Mouse (Mus musculus): Measurements from ENCODE around the gene Usp20. TPM values are rescaled to one million over a fixed set of nuclear protein-coding genes. Genes with fewer than 3 reads are reported as not detected.
"Not testable (repeated sequence)": the region's sequence is repeated elsewhere in the genome, so short reads cannot be mapped to it uniquely, and the experiment has no call there.

Gene Usp20
- polyA plus RNA-seq (2014; fragmentation: Nextera tagmentation; extraction: Ambion mirVana): 11.1 and 12.4 TPM in 2 replicates

- Histone ChIP-seq H3K4me3 (ENCODE audit: low read depth, low read length) (peak within 1 kb of the TSS; percentile 65), H3K27me3 (ENCODE audit: insufficient read depth, low read length) (no peaks in the 10 kb centered on the region), H3K9ac (peak within 1 kb of the TSS; percentile 61), H3K36me3 (ENCODE audit: insufficient read depth) (peaks cover 21% of the 10 kb centered on the region), H3K4me1 (ENCODE audit: insufficient read depth) (peaks cover 7% of the 10 kb centered on the region), H3K9me3 (ENCODE audit: low read depth, low read length) (no peaks in the 10 kb centered on the region), H3K27ac (ENCODE audit: low read depth) (no peak within 1 kb of the TSS), H3K4me2 (peak within 1 kb of the TSS; percentile 86)
- peak; percentile 100 for DNase-seq
- peak; percentile 98 for ATAC-seq (ENCODE audit: insufficient read depth)
- 0 out of 2 replicates have a peak, but pooled peaks have one; percentile 31 for TF ChIP-seq CTCF (IDR thresholded peaks at IDR 0.05; ENCODE audit: low read depth)
- under 1% methylated on average over 66 of the region's 66 CpGs for WGBS
These were observed at the start of gene Usp20, which contains the start of gene BC005624 for GRCm38 (mm10) chr2:30981790-30982513. Usp20 (plus strand) TSS chr2:30982279. BC005624 (minus strand) TSS chr2:30982201.

GRCm38 (mm10) chr2:30933032-30933431, 49.0 kb upstream of the Usp20 start:
- Histone ChIP-seq H3K27ac (ENCODE audit: low read depth) (no peak overlapping the region), H3K4me1 (ENCODE audit: insufficient read depth) (peaks cover 9% of the 10 kb centered on the region), H3K4me2 (no peak overlapping the region), H3K27me3 (ENCODE audit: insufficient read depth, low read length) (no peaks in the 10 kb centered on the region), H3K9ac (no peak overlapping the region), H3K4me3 (ENCODE audit: low read depth, low read length) (no peak overlapping the region), H3K9me3 (ENCODE audit: low read depth, low read length) (no peaks in the 10 kb centered on the region), H3K36me3 (ENCODE audit: insufficient read depth) (no peaks in the 10 kb centered on the region)
- DNase-seq (no peak), ATAC-seq (ENCODE audit: insufficient read depth) (no peak)
- no peak for TF ChIP-seq CTCF (IDR thresholded peaks at IDR 0.05; ENCODE audit: low read depth)
- 59% methylated on average over 6 of the region's 6 CpGs for WGBS

- peak; percentile 92 for DNase-seq
- H3K4me2 ChIP-seq: no peak overlapping the region
- no peak overlapping the region for H3K27ac ChIP-seq (ENCODE audit: low read depth)
- H3K4me3 ChIP-seq (ENCODE audit: low read depth, low read length): no peak overlapping the region
- WGBS: 19% methylated on average over 7 of the region's 7 CpGs
- peak; percentile 95 for TF ChIP-seq CTCF (IDR thresholded peaks at IDR 0.05; ENCODE audit: low read depth)
- peaks cover 7% of the 10 kb centered on the region; the same call in 1 of the 2 replicates for H3K4me1 ChIP-seq (ENCODE audit: insufficient read depth)
- ATAC-seq (ENCODE audit: insufficient read depth): no peak
- H3K36me3 ChIP-seq (ENCODE audit: insufficient read depth): no peaks in the 10 kb centered on the region
- no peak overlapping the region for H3K9ac ChIP-seq
- H3K9me3 ChIP-seq (ENCODE audit: low read depth, low read length): no peaks in the 10 kb centered on the region
- no peaks in the 10 kb centered on the region for H3K27me3 ChIP-seq (ENCODE audit: insufficient read depth, low read length)
These were observed 48.1 kb upstream of the Usp20 start for GRCm38 (mm10) chr2:30933917-30934450.

- Histone ChIP-seq H3K27me3 (ENCODE audit: insufficient read depth, low read length) (no peaks in the 10 kb centered on the region), H3K27ac (ENCODE audit: low read depth) (no peak overlapping the region), H3K4me1 (ENCODE audit: insufficient read depth) (no peaks in the 10 kb centered on the region), H3K36me3 (ENCODE audit: insufficient read depth) (no peaks in the 10 kb centered on the region), H3K4me3 (ENCODE audit: low read depth, low read length) (no peak overlapping the region), H3K9ac (no peak overlapping the region), H3K4me2 (no peak overlapping the region), H3K9me3 (ENCODE audit: low read depth, low read length) (no peaks in the 10 kb centered on the region)
- no peak for DNase-seq
- no peak for TF ChIP-seq CTCF (IDR thresholded peaks at IDR 0.05; ENCODE audit: low read depth)
- WGBS: 79% methylated on average over 3 of the region's 3 CpGs
- ATAC-seq (ENCODE audit: insufficient read depth): no peak
These were observed 45.3 kb upstream of the Usp20 start for GRCm38 (mm10) chr2:30936808-30937207.

GRCm38 (mm10) chr2:30937731-30938130, 44.3 kb upstream of the Usp20 start:
- Histone ChIP-seq H3K9ac (no peak overlapping the region), H3K27me3 (ENCODE audit: insufficient read depth, low read length) (no peaks in the 10 kb centered on the region), H3K4me2 (no peak overlapping the region), H3K27ac (ENCODE audit: low read depth) (no peak overlapping the region), H3K4me3 (ENCODE audit: low read depth, low read length) (no peak overlapping the region), H3K36me3 (ENCODE audit: insufficient read depth) (no peaks in the 10 kb centered on the region), H3K4me1 (ENCODE audit: insufficient read depth) (no peaks in the 10 kb centered on the region), H3K9me3 (ENCODE audit: low read depth, low read length) (no peaks in the 10 kb centered on the region)
- peak; percentile 28 for DNase-seq
- 58% methylated on average over 8 of the region's 8 CpGs for WGBS
- TF ChIP-seq CTCF (IDR thresholded peaks at IDR 0.05; ENCODE audit: low read depth): no peak
- no peak for ATAC-seq (ENCODE audit: insufficient read depth)

GRCm38 (mm10) chr2:30938574-30938991, 43.5 kb upstream of the Usp20 start:
- DNase-seq (no peak), ATAC-seq (ENCODE audit: insufficient read depth) (no peak)
- no peak overlapping the region for H3K9ac ChIP-seq
- H3K27ac ChIP-seq (ENCODE audit: low read depth): no peak overlapping the region
- no peak overlapping the region for H3K4me2 ChIP-seq
- H3K4me3 ChIP-seq (ENCODE audit: low read depth, low read length): no peak overlapping the region
- no peaks in the 10 kb centered on the region for H3K4me1 ChIP-seq (ENCODE audit: insufficient read depth)
- WGBS: 36% methylated on average over 4 of the region's 4 CpGs
- no peaks in the 10 kb centered on the region for H3K9me3 ChIP-seq (ENCODE audit: low read depth, low read length)
- TF ChIP-seq CTCF (IDR thresholded peaks at IDR 0.05; ENCODE audit: low read depth): no peak
- H3K27me3 ChIP-seq (ENCODE audit: insufficient read depth, low read length): no peaks in the 10 kb centered on the region
- H3K36me3 ChIP-seq (ENCODE audit: insufficient read depth): no peaks in the 10 kb centered on the region

- Histone ChIP-seq H3K4me3 (ENCODE audit: low read depth, low read length) (no peak overlapping the region), H3K9ac (no peak overlapping the region), H3K9me3 (ENCODE audit: low read depth, low read length) (no peaks in the 10 kb centered on the region), H3K4me2 (no peak overlapping the region), H3K4me1 (ENCODE audit: insufficient read depth) (no peaks in the 10 kb centered on the region), H3K36me3 (ENCODE audit: insufficient read depth) (no peaks in the 10 kb centered on the region), H3K27me3 (ENCODE audit: insufficient read depth, low read length) (no peaks in the 10 kb centered on the region), H3K27ac (ENCODE audit: low read depth) (no peak overlapping the region)
- WGBS: 84% methylated on average over 5 of the region's 5 CpGs
- no peak for TF ChIP-seq CTCF (IDR thresholded peaks at IDR 0.05; ENCODE audit: low read depth)
- ATAC-seq (ENCODE audit: insufficient read depth): no peak
- no peak for DNase-seq
These were observed 40.5 kb upstream of the Usp20 start for GRCm38 (mm10) chr2:30941586-30941985.

- not testable (repeated sequence) for DNase-seq
These were observed 40.0 kb upstream of the Usp20 start for GRCm38 (mm10) chr2:30942116-30942515.

More at GRCm38 (mm10) chr2:30942116-30942515, 40.0 kb upstream of the Usp20 start:
- H3K4me3 ChIP-seq (ENCODE audit: low read depth, low read length); H3K27me3 ChIP-seq (ENCODE audit: insufficient read depth, low read length); H3K36me3 ChIP-seq (ENCODE audit: insufficient read depth); H3K27ac ChIP-seq (ENCODE audit: low read depth); ATAC-seq (ENCODE audit: insufficient read depth); H3K9ac ChIP-seq; H3K9me3 ChIP-seq (ENCODE audit: low read depth, low read length); H3K4me1 ChIP-seq (ENCODE audit: insufficient read depth): not testable (repeated sequence)
- H3K4me2 ChIP-seq: peak overlapping the region; percentile 52; the same call in 1 of the 2 replicates
- 33% methylated on average over 7 of the region's 7 CpGs for WGBS

All from lung, embryonic 14.5 days (tissue).